Mouse (Mus musculus): ENCODE measurements at regions not wholly inside any gene's neighbourhood (a gene's known extent, or its start where the extent isn't known, plus 50 kb on each side); places are given as distances from the start of the nearest gene placed in this dataset.

- TF ChIP-seq CTCF (conservative IDR thresholded peaks at IDR 0.05; ENCODE audit: low read length) (no peak), NANOG (IDR thresholded peaks at IDR 0.05; ENCODE audit: borderline replicate concordance, low read length) (no peak), POU5F1 (IDR thresholded peaks at IDR 0.05; ENCODE audit: borderline replicate concordance, low read length) (no peak)
- H3K4me1 ChIP-seq (replicated peaks; ENCODE audit: low read depth, low read length), result no peaks in the 10 kb centered on the region
- no peaks in the 10 kb centered on the region for H3K9me3 ChIP-seq (ENCODE audit: low read length)
- H3K27me3 ChIP-seq (ENCODE audit: insufficient read depth, low read length), result no peaks in the 10 kb centered on the region
- no peaks in the 10 kb centered on the region for H3K36me3 ChIP-seq (ENCODE audit: insufficient read depth, low read length)
- H3K4me3 ChIP-seq (replicated peaks; ENCODE audit: low read length), result no peak overlapping the region
Measured at GRCm38 (mm10) chr7:78123386-78123785, 614.4 kb downstream of the Ntrk3 start.

- Histone ChIP-seq H3K9me3 (ENCODE audit: low read length) (no peaks in the 10 kb centered on the region), H3K27me3 (ENCODE audit: insufficient read depth, low read length) (no peaks in the 10 kb centered on the region), H3K4me3 (replicated peaks; ENCODE audit: low read length) (no peak overlapping the region), H3K4me1 (replicated peaks; ENCODE audit: low read depth, low read length) (no peaks in the 10 kb centered on the region), H3K36me3 (ENCODE audit: insufficient read depth, low read length) (no peaks in the 10 kb centered on the region)
- TF ChIP-seq POU5F1 (IDR thresholded peaks at IDR 0.05; ENCODE audit: borderline replicate concordance, low read length), result no peak
- no peak for TF ChIP-seq NANOG (IDR thresholded peaks at IDR 0.05; ENCODE audit: borderline replicate concordance, low read length)
- TF ChIP-seq CTCF (conservative IDR thresholded peaks at IDR 0.05; ENCODE audit: low read length), result no peak
Measured at GRCm38 (mm10) chr7:78121151-78121486, 616.7 kb downstream of the Ntrk3 start.

- Histone ChIP-seq H3K4me3 (replicated peaks; ENCODE audit: low read length) (no peak overlapping the region), H3K9me3 (ENCODE audit: low read length) (no peaks in the 10 kb centered on the region), H3K4me1 (replicated peaks; ENCODE audit: low read depth, low read length) (no peaks in the 10 kb centered on the region), H3K27me3 (ENCODE audit: insufficient read depth, low read length) (no peaks in the 10 kb centered on the region), H3K36me3 (ENCODE audit: insufficient read depth, low read length) (no peaks in the 10 kb centered on the region)
- TF ChIP-seq CTCF (conservative IDR thresholded peaks at IDR 0.05; ENCODE audit: low read length), result no peak
- no peak for TF ChIP-seq POU5F1 (IDR thresholded peaks at IDR 0.05; ENCODE audit: borderline replicate concordance, low read length)
- TF ChIP-seq NANOG (IDR thresholded peaks at IDR 0.05; ENCODE audit: borderline replicate concordance, low read length), result no peak
Measured at GRCm38 (mm10) chr7:78120462-78121150, 617.2 kb downstream of the Ntrk3 start.

- Histone ChIP-seq H3K36me3 (ENCODE audit: insufficient read depth, low read length) (no peaks in the 10 kb centered on the region), H3K4me3 (replicated peaks; ENCODE audit: low read length) (no peak overlapping the region), H3K27me3 (ENCODE audit: insufficient read depth, low read length) (no peaks in the 10 kb centered on the region), H3K4me1 (replicated peaks; ENCODE audit: low read depth, low read length) (no peaks in the 10 kb centered on the region), H3K9me3 (ENCODE audit: low read length) (no peaks in the 10 kb centered on the region)
- TF ChIP-seq POU5F1 (IDR thresholded peaks at IDR 0.05; ENCODE audit: borderline replicate concordance, low read length), result no peak
- no peak for TF ChIP-seq CTCF (conservative IDR thresholded peaks at IDR 0.05; ENCODE audit: low read length)
- no peak for TF ChIP-seq NANOG (IDR thresholded peaks at IDR 0.05; ENCODE audit: borderline replicate concordance, low read length)
Measured at GRCm38 (mm10) chr7:78119809-78120208, 618.0 kb downstream of the Ntrk3 start.

GRCm38 (mm10) chr7:78111291-78111690 lies 626.5 kb downstream of the Ntrk3 start:
- Histone ChIP-seq H3K27me3 (ENCODE audit: insufficient read depth, low read length) (no peaks in the 10 kb centered on the region), H3K36me3 (ENCODE audit: insufficient read depth, low read length) (no peaks in the 10 kb centered on the region)

GRCm38 (mm10) chr7:78103536-78104279 lies 634.1 kb downstream of the Ntrk3 start:
- Histone ChIP-seq H3K36me3 (ENCODE audit: insufficient read depth, low read length) (no peaks in the 10 kb centered on the region), H3K9me3 (ENCODE audit: low read length) (no peaks in the 10 kb centered on the region), H3K4me1 (replicated peaks; ENCODE audit: low read depth, low read length) (no peaks in the 10 kb centered on the region), H3K4me3 (replicated peaks; ENCODE audit: low read length) (no peak overlapping the region), H3K27me3 (ENCODE audit: insufficient read depth, low read length) (no peaks in the 10 kb centered on the region)
- no peak for TF ChIP-seq POU5F1 (IDR thresholded peaks at IDR 0.05; ENCODE audit: borderline replicate concordance, low read length)

More at GRCm38 (mm10) chr7:78111291-78111690, 626.5 kb downstream of the Ntrk3 start:
- Histone ChIP-seq H3K4me3 (replicated peaks; ENCODE audit: low read length) (no peak overlapping the region), H3K4me1 (replicated peaks; ENCODE audit: low read depth, low read length) (no peaks in the 10 kb centered on the region), H3K9me3 (ENCODE audit: low read length) (no peaks in the 10 kb centered on the region)
- no peak for TF ChIP-seq POU5F1 (IDR thresholded peaks at IDR 0.05; ENCODE audit: borderline replicate concordance, low read length)
- no peak for TF ChIP-seq CTCF (conservative IDR thresholded peaks at IDR 0.05; ENCODE audit: low read length)
- no peak for TF ChIP-seq NANOG (IDR thresholded peaks at IDR 0.05; ENCODE audit: borderline replicate concordance, low read length)

- Histone ChIP-seq H3K4me1 (replicated peaks; ENCODE audit: low read depth, low read length) (no peaks in the 10 kb centered on the region), H3K4me3 (replicated peaks; ENCODE audit: low read length) (no peak overlapping the region), H3K36me3 (ENCODE audit: insufficient read depth, low read length) (no peaks in the 10 kb centered on the region), H3K9me3 (ENCODE audit: low read length) (no peaks in the 10 kb centered on the region), H3K27me3 (ENCODE audit: insufficient read depth, low read length) (no peaks in the 10 kb centered on the region)
- TF ChIP-seq POU5F1 (IDR thresholded peaks at IDR 0.05; ENCODE audit: borderline replicate concordance, low read length) (no peak), NANOG (IDR thresholded peaks at IDR 0.05; ENCODE audit: borderline replicate concordance, low read length) (no peak), CTCF (conservative IDR thresholded peaks at IDR 0.05; ENCODE audit: low read length) (no peak)
Measured at GRCm38 (mm10) chr7:78102396-78102795, 635.4 kb downstream of the Ntrk3 start.

GRCm38 (mm10) chr7:78086566-78087008 lies 651.2 kb downstream of the Ntrk3 start:
- no peaks in the 10 kb centered on the region for H3K9me3 ChIP-seq (ENCODE audit: low read length)
- H3K4me3 ChIP-seq (replicated peaks; ENCODE audit: low read length), result no peak overlapping the region
- H3K36me3 ChIP-seq (ENCODE audit: insufficient read depth, low read length), result no peaks in the 10 kb centered on the region
- no peaks in the 10 kb centered on the region for H3K4me1 ChIP-seq (replicated peaks; ENCODE audit: low read depth, low read length)
- no peak for TF ChIP-seq POU5F1 (IDR thresholded peaks at IDR 0.05; ENCODE audit: borderline replicate concordance, low read length)
- no peak for TF ChIP-seq CTCF (conservative IDR thresholded peaks at IDR 0.05; ENCODE audit: low read length)
- H3K27me3 ChIP-seq (ENCODE audit: insufficient read depth, low read length), result no peaks in the 10 kb centered on the region

All from E14TG2a.4 (cell line).